Mouse (Mus musculus) bone marrow, adult 2 months (tissue): ENCODE results near the gene Thsd7a. TPM values are rescaled to one million over a fixed set of nuclear protein-coding genes. Genes with fewer than 3 reads are reported as not detected.

Experiments used
- H3K27ac ChIP-seq: fragments of 200-500 bp; 2 replicates; pipeline ENCODE4 v1.5.1; 2012; ENCODE audit warnings: low read depth, mild to moderate bottlenecking, control low read depth, inconsistent platforms, low read length; ENCODE audit not compliant: control insufficient read depth, poor library complexity, insufficient read depth
- H3K4me1 ChIP-seq: fragments of 200-500 bp; 2 replicates; pipeline ENCODE4 v1.6.1; 2011; ENCODE audit warnings: low read length; ENCODE audit not compliant: control insufficient read depth, insufficient read depth
- H3K4me3 ChIP-seq: fragments of 200-500 bp; replicated peaks from 2 replicates; pipeline ENCODE3; 2011; ENCODE audit warnings: mild to moderate bottlenecking, low read depth, low read length, control low read depth; ENCODE audit not compliant: control insufficient read depth
- CTCF ChIP-seq: fragments of 200-500 bp; IDR thresholded peaks from 2 replicates; pipeline ENCODE4 v1.5.1; 2011; ENCODE audit warnings: low read length, control low read depth; ENCODE audit not compliant: control insufficient read depth, insufficient read depth
- POLR2A ChIP-seq: fragments of 200-500 bp; IDR thresholded peaks from 2 replicates; pipeline ENCODE4 v1.6.1; 2011; ENCODE audit warnings: low read depth, mild to moderate bottlenecking, control low read depth, low read length, borderline replicate concordance; ENCODE audit not compliant: control insufficient read depth
- WGBS: fragments of 180-500 bp; shearing (Covaris S2); methylation state at CpG from one replicate; pipeline ENCODE4 v1.1.7; 2018; 5-methylcytosine and 5-hydroxymethylcytosine counted together
- polyA plus RNA-seq: library from polyadenylated mRNA; stranded (reverse); fragments of >200 nt; gene quantifications from 2 replicates; pipeline ENCODE4 v1.2.4, GENCODE M21; 2011; ENCODE audit warnings: low replicate concordance; ENCODE audit not compliant: missing spikeins, insufficient read depth, insufficient read length

Thsd7a gene
- polyA plus RNA-seq, 1 experiment: 1.6 TPM

- Histone ChIP-seq H3K27ac (no peak overlapping the region), H3K4me3 (no peak overlapping the region), H3K4me1 (no peaks in the 10 kb centered on the region)
- WGBS: 85% methylated on average over 32 of the region's 32 CpGs
- no peak for TF ChIP-seq POLR2A
- no peak for TF ChIP-seq CTCF
Observed at GRCm38 (mm10) chr6:12555114-12556099, 193.8 kb downstream of the Thsd7a start.

- Histone ChIP-seq H3K27ac (no peak overlapping the region), H3K4me1 (no peaks in the 10 kb centered on the region), H3K4me3 (no peak overlapping the region)
- 83% methylated on average over 3 of the region's 3 CpGs for WGBS
- no peak for TF ChIP-seq CTCF
- no peak for TF ChIP-seq POLR2A
Observed at GRCm38 (mm10) chr6:12551176-12551575, 198.0 kb downstream of the Thsd7a start.

GRCm38 (mm10) chr6:12550054-12550655 is 199.1 kb downstream of the Thsd7a start:
- Histone ChIP-seq H3K4me3 (no peak overlapping the region), H3K27ac (no peak overlapping the region)
- 70% methylated on average over 4 of the region's 4 CpGs for WGBS

GRCm38 (mm10) chr6:12544096-12544495 is 205.1 kb downstream of the Thsd7a start:
- Histone ChIP-seq H3K27ac (no peak overlapping the region), H3K4me1 (no peaks in the 10 kb centered on the region), H3K4me3 (no peak overlapping the region)
- 37% methylated on average over 5 of the region's 5 CpGs for WGBS
- TF ChIP-seq POLR2A (no peak), CTCF (no peak)

More at GRCm38 (mm10) chr6:12550054-12550655, 199.1 kb downstream of the Thsd7a start:
- no peaks in the 10 kb centered on the region for H3K4me1 ChIP-seq
- TF ChIP-seq POLR2A (no peak), CTCF (no peak)

GRCm38 (mm10) chr6:12542496-12542895 is 206.7 kb downstream of the Thsd7a start:
- Histone ChIP-seq H3K27ac (no peak overlapping the region), H3K4me1 (no peaks in the 10 kb centered on the region), H3K4me3 (no peak overlapping the region)
- 68% methylated on average over 3 of the region's 3 CpGs for WGBS
- TF ChIP-seq POLR2A (no peak), CTCF (no peak)

- no peak overlapping the region for H3K27ac ChIP-seq
- no peaks in the 10 kb centered on the region for H3K4me1 ChIP-seq
- no peak overlapping the region for H3K4me3 ChIP-seq
- no peak for TF ChIP-seq CTCF
- no peak for TF ChIP-seq POLR2A
Observed at GRCm38 (mm10) chr6:12519121-12519520, 230.1 kb downstream of the Thsd7a start.

- WGBS: 89% methylated on average over 9 of the region's 9 CpGs
- TF ChIP-seq CTCF (no peak), POLR2A (no peak)
- Histone ChIP-seq H3K4me3 (no peak overlapping the region), H3K4me1 (no peaks in the 10 kb centered on the region), H3K27ac (no peak overlapping the region)
Observed at GRCm38 (mm10) chr6:12518283-12518903, 230.8 kb downstream of the Thsd7a start.

- no peak for TF ChIP-seq CTCF
- TF ChIP-seq POLR2A: no peak
- Histone ChIP-seq H3K27ac (no peak overlapping the region), H3K4me1 (no peaks in the 10 kb centered on the region), H3K4me3 (no peak overlapping the region)
Observed at GRCm38 (mm10) chr6:12517726-12518125, 231.5 kb downstream of the Thsd7a start.
